Mouse (Mus musculus): ENCODE data around the gene Zfp334.

Gene Zfp334

DNA sequence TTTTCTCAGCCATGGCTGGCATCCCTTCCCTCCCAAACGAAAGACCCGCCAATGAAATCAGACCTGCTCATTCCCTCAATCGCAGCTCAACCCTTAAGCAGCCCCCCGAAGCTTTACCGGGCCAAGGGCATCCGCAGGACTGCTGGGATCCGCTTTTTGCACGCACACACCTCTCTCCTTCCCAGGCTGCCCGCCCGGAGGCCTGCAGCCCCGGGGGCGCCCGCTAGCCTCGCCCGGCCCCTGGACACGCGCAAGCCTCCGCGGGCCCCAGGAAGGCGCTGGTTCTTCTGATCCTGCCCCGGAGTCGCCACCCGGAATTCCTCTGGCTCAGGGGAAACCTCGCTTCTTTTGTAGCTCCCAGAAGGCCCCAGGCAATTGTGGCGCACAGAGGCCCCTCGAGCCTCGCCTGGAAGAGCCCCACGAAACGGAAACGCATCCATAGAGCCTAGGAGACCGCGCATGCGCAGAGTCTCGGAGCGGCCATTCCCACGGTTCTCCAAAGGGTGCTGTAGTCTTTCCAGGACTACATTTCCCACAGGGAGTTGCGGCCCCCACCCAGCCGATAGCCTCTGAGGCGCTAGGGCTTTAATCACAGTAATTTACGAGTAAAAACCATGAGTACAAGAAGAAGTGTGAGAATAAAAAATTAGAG is at the start of gene Zfp334:
Gene Zfp334, minus strand, starts transcription at position 416 of the 652 bp plus-strand sequence.
- peak; percentile 94 to 95 for DNase-seq (ENCODE audit: low spot score in 2 of 2)

GRCm38 (mm10) chr2:165428694-165429093 is 40.6 kb upstream of the Zfp334 start:
- no peak for DNase-seq (ENCODE audit: low spot score in 2 of 2)

- DNase-seq (ENCODE audit: low spot score in 2 of 2) = no peak
These were observed 32.1 kb upstream of the Zfp334 start for GRCm38 (mm10) chr2:165420195-165420594.

DNA sequence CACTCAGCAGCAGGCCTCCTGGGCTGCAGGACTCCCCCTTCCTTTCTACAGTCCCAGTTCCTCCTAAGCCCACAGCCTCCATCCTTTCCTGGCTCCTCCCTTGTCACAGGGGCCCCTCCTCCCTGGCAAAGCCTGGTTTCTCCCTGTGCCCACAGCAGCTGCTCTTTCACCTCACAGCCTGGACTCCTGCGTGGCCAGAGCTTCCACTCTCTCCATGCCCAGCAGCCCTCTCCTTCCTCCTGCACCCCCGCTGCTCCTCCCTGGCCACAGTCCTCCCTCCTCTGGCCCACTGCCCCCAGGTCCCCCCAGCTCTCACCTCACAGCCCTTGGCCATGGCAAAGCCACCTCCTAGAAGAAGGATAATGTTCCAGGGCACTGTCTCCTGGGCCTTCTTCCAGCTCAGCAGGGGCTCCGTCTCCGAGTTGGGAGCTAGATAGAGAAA is 31.6 kb upstream of the Zfp334 start:
- no peak for DNase-seq (ENCODE audit: low spot score in 2 of 2)

DNA sequence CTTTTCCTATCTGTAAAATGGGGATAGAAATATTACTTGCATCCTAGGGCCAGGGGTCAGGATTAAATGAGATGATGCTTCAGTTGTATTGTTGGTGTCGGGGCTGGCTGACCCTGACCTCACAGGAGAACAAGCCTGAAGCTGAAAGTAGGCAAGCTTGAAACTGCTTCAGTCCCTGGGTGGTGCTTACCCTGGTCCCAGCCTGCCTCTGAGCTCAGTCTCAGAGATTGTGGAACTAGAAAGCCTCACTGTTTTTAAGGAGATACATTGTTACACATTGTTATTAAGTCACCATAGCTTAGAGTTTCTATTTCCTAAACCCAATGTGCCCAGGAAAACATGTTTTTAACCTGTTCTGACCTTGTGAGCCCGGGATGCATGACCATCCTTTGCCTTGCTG is 30.5 kb upstream of the Zfp334 start:
- DNase-seq (ENCODE audit: low spot score in 2 of 2) = no peak

DNA sequence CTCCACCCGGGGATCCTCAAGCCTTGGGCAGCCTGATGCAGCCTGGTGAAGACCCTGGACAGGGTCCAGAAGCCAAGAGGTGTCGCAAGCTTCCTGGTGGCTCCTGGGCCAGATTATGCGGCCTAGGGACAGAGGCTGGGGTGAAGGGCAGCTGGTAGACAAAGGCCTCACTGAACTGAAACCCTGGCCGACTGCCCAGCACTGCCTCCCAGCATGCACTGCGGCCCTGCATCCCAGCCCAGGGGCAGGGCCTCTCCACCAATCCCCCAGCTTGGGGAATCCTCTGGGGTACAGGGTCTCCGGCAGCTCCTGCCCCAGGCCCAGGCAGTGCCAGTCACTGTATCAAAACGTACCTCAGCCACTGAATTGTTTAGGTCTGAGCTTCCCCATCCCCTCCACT is 29.2 kb upstream of the Zfp334 start:
- DNase-seq (ENCODE audit: low spot score in 2 of 2) = peak in 1 of 2 experiments; percentile 72

DNA sequence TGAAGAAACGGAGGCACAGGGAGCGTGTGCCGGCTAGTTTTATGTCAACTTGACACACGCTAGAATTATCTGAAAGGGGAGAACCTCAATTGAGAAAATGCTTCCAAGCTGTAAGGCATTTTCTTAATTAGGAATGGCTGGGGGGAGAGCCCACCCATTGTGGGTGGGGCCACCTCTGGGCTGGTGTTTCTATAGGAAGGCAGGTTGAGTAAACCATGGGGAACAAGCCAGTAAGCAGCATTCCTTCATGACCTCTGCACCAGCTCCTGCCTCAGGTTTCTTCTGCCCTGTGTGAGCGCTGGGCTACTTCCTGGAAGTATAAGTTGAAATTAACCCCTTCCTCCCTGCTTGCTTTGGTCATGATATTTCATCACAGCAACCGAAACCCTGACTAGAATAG is 27.7 kb upstream of the Zfp334 start:
- no peak for DNase-seq (ENCODE audit: low spot score in 2 of 2)

DNA sequence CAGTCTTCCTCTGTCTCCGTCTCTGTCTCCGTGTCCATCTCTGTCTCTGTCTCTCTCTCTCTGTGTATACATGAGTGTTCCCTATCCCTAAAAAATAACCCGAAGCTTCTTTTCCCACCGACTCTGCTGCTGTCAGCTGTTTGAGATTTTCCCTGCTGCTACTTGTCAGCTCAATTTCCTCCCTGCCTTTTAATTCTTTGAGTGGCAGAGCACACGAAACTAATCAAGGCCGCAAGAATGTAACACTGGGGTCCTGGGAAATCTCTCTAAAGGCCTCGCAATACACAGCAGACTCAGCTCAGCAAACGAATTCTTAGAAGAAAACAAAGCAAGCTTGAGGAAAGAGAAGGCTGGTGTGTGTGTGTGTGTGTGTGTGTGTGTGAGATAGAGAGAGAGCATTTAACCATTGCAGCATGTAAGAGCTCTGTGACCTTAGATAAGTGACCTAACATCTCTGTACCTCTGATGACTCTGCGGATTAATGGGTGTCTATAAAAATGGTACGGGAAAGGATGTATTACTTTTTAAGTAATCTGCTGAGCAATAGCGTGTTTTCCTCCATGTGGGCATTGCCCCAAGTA is 27.2 kb upstream of the Zfp334 start:
- DNase-seq (ENCODE audit: low spot score in 2 of 2) = no peak

- no peak for DNase-seq (ENCODE audit: low spot score in 2 of 2)
These were observed 26.3 kb upstream of the Zfp334 start for GRCm38 (mm10) chr2:165414321-165414720.

GRCm38 (mm10) chr2:165413884-165414283 is 25.8 kb upstream of the Zfp334 start:
- DNase-seq (ENCODE audit: low spot score in 2 of 2) = no peak

DNA sequence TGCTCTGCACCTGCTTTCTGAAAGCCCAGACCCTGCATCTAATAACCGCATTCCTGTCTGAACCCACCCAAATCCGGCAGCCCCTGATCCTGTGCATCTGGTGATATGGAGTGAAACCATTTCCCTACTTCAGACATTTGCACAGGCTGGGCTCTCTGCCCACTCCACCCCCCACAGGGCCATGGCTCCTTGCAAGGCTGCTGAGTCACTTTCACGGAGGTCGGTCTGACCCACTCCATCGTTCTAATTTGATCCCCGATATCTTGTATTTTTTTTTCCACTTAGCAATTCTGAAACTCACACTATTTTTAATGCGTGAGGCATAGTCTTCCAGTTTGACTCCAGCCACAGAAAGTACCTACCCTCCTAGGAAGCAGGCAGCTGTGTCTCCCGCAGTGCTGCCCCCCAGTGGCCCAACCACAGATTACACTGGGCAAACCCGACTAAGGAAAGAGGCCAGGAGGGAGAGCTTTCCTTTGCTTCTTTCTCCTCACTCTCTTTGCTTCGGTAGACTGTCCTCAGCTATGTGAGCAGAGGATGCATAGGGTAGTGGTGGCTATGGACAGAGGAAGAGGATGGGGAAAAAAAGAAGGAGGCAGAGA is 19.7 kb upstream of the Zfp334 start:
- no peak for DNase-seq (ENCODE audit: low spot score in 2 of 2)

DNA sequence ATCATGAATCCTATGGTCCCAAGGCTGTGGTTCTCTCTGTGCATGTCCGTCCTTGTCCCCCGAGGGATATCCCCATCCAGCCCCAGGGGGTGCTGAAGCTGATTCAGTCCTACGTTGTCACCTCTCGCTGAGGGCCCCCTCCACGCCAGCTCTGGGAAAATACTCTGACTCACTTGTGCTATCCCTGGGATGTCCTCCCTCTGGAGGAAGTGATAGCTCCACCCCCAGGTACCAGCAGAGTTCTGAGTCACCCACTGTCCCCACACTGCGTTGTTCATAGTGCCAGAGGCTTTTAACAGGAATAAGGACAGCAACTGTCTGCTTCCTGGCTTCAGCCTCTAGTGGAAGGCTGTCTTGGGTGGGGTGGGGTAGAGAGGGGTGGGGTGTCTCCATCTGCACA is 17.3 kb upstream of the Zfp334 start:
- DNase-seq (ENCODE audit: low spot score in 2 of 2) = peak; percentile 57 to 81

GRCm38 (mm10) chr2:165404951-165405350 is 16.9 kb upstream of the Zfp334 start:
- DNase-seq (ENCODE audit: low spot score in 2 of 2) = no peak

GRCm38 (mm10) chr2:165398164-165398785 is 10.2 kb upstream of the Zfp334 start:
- DNase-seq (ENCODE audit: low spot score in 2 of 2) = no peak

DNA sequence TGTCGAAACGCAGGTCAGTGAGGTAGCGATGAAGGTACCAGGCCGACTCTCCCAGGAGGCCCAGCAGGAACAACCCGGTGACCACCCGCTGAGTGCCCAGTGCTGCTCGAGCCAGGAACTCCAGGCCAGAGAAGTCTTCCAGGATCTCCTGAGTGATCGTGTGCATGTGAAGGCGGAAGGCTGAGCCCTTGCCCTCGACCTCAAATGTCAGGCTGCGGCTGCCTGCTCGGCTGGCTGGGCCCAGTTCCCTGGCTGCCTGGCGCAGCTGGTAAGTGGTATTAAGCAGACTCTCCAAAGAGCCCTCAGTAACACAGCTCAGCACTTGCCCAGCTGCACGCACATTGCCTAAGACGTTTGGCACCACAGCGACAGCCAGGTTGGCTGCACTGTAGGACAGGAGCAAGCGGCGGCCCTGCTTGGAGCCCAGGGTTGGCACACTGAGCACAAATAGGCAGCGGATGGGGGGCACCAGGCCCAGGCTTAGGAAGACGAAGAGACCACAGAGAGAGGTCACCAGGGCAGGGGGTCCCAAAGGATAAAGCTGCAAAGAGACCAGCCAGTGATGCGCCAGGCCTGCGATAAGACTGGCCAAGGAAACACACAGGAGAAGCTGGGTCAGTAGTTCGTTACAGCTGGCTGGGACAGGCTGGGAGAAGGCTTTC is 9.6 kb upstream of the Zfp334 start:
- no peak for DNase-seq (ENCODE audit: low spot score in 2 of 2)

DNA sequence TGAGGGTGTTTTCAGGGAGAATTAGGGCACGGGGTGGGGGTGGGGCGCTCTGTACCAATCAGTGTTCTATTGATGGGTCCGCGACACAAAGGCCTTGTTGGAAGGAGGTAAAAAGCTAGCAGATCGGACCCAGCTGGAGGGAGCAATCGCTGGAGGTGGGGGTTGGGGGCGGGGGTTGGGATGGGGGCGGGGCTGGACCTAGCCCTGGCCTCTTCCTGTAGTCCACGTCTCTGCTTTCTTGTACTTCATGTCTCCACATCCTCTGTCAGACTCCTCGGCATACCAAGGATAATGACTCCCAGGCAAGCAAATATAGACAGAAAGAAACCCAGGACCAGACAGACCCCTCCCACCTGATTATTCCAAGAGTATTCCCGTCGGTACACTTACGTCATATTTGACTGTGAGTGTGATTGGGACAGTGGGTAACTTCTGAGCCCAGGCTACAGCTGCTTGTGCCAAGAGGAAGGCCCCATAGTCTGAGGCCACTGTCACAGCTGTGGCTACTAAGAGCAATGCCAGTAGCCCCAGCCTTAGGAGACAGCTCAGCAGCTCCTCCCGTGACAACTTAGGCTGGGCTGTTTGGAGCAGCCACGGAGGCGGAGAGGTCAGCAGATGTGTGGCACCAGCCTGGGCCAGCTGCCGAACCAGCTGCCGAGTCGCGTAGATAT is 8.9 kb upstream of the Zfp334 start:
- no peak for DNase-seq (ENCODE audit: low spot score in 2 of 2)

DNA sequence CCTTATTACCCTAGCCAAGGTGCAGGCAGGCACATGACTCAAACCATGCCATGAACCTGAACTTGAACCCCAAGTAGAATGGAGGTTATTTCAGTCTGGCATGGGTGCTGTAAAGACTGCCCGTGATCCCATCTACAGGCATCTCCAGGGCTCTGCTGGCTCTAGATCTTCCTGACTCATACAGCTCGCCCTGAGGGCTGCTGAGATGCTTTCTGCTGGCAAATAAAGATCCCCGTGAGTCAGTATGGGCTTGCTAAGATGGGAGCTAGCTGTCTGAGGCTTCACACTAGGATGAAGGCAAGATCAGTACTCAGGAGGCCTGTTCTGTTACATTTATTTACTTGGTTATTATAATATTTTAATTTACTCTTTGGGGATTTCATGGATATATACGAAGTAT is 4.1 kb upstream of the Zfp334 start:
- DNase-seq (ENCODE audit: low spot score in 2 of 2) = no peak

GRCm38 (mm10) chr2:165391561-165391960 is 3.5 kb upstream of the Zfp334 start:
- peak; percentile 41 to 48 for DNase-seq (ENCODE audit: low spot score in 2 of 2)

DNA sequence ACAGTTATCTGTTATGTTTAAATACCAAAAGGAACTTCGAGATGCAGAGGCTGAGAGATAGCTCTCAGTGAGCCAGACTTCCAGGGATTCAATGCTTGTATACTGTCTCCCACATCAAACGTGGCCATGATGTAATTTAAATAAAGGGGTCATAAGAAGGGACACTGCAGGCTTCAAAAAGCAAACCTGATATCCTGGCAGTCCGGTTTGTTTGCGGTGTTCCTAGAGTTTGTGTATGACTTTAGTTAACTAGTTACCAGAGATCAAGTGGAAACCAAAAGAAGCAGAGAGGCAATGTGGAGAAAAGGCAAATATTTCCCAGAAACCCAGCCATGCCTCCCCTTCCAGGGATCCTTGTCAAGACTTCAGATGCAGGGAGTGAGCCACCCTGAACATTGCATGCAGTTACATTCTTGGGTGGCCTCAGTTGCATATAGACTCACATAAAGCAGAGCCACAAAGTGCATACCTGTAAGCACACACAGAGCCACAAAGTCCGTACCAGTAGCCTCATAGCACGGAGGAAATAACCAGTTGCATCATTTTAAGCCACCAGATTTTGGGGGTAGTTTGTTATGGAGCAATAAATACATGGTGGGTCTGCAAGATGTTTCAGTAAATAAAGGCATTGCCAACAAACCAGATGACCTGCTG is 1.4 kb upstream of the Zfp334 start:
- no peak for DNase-seq (ENCODE audit: low spot score in 2 of 2)

- DNase-seq (ENCODE audit: low spot score in 2 of 2) = no peak
These were observed 689 bp downstream of the Zfp334 start for GRCm38 (mm10) chr2:165387370-165387769.

- DNase-seq (ENCODE audit: low spot score in 2 of 2) = no peak
These were observed 8.0 kb downstream of the Zfp334 start for GRCm38 (mm10) chr2:165380050-165380449.
